Mouse (Mus musculus) kidney, adult 18-20 months (tissue): Measurements from ENCODE around the gene Gm1979.
"Not testable (repeated sequence)": the region's sequence is repeated elsewhere in the genome, so short reads cannot be mapped to it uniquely, and the experiment has no call there.

Experiments used
- DNase-seq: peaks from one replicate; pipeline ENCODE4 v3.0.0; 2021

Gene Gm1979

DNA sequence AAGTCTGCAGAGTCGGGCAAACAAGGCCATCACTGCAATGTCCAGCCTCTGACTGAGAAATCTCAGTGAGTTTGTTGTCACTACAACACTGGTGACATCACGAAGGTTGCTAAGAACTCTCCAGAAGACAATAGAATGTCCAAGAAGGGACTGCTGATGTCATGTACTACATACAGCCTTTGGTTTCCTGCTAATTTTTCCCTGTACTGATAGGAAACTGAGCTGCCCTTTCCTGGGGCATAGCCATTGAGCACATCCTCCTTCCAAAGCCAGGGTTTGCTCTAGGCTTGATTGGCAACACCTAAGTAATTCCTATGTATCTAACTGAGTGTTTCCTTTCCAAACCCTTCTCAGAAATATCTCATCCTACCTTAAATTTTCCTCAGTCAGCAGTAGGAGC lies at the start of gene Gm1979:
TSS of gene Gm1979 (minus strand) at position 101 of the 400 bp plus-strand sequence.
- DNase-seq: not testable (repeated sequence)

DNA sequence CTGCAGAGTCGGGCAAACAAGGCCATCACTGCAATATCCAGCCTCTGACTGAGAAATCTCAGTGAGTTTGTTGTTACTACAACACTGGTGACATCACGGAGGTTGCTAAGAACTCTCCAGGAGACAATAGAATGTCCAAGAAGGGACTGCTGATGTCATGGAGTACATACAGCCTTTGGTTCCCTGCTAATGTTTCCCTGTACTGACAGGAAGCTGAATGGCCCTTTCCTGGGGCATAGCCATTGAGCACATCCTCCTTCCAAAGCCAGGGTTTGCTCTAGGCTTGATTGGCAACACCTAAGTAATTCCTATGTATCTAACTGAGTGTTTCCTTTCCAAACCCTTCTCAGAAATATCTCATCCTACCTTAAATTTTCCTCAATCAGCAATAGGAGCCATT lies 34.9 kb upstream of the Gm1979 start, which contains the start of gene Speer4a:
TSS of gene Speer4a (minus strand) at position 101 of the 400 bp plus-strand sequence.
- not testable (repeated sequence) for DNase-seq

DNA sequence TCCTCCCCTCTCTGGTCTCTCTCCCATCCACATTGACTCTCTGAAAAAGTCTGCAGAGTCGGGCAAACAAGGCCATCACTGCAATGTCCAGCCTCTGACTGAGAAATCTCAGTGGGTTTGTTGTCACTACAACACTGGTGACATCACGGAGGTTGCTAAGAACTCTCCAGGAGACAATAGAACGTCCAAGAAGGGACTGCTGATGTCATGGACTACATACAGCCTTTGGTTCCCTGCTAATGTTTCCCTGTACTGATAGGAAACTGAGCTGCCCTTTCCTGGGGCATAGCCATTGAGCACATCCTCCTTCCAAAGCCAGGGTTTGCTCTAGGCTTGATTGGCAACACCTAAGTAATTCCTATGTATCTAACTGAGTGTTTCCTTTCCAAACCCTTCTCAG lies 18.2 kb upstream of the Gm1979 start, which contains the start of gene Gm5862:
TSS of gene Gm5862 (minus strand) at position 101 of the 400 bp plus-strand sequence.
- not testable (repeated sequence) for DNase-seq

DNA sequence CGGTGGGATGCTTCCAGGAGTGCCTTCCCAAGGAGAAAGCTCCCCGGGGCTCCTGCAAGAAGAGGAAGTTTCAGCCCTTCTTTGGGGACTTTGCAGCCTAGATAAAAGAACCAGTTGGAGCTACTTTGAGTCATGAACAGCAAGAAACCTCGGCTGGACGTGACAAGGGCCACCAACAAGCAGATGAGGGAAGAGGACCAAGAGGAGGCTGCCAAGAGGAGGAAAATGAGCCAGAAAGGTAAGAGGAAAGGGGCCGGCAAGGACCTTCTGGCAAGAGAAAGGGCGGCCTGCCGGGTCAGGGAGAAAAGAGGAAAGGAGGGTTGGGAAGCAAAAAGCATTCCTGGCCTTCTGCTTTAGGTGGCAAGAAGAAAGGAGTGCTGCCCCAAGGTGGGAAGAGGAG lies 3.1 kb upstream of the Gm1979 start:
- not testable (repeated sequence) for DNase-seq

DNA sequence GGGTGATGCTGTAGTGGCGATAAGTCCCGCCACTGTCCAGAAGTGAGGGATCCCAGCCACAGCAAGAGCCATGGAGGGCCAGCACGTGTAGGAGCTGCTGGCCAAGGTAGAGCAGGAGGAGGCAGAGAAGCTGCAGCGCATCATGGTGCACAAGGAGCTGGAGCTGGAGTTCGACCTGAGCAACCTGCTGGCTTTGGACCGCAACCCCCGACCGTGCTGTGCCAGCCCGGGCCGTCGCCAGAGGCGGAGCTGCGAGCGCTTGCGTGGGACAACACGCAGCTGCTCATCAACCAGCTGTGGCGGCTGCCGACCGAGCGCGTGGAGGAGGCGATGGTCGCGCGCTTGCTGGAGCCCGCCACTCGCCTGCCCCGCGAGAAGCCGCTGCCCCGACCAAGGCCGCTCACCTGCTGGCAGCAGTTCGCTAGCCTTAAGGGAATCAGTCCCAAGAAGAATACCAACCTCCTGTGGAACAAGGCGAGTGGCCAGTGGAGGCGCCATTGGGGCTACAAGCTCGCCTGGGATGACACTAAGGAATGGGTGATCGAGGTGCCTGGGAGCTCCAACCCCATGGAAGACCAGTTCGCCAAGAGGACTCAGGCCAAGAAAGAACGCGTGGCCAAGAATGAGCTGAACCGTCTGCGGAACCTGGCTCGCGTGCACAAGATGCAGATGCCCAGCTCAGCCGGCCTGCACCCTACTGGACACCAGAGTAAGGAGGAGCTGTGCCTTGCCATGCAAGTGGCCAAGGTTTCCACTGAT lies 2.5 kb upstream of the Gm1979 start:
- not testable (repeated sequence) for DNase-seq

DNA sequence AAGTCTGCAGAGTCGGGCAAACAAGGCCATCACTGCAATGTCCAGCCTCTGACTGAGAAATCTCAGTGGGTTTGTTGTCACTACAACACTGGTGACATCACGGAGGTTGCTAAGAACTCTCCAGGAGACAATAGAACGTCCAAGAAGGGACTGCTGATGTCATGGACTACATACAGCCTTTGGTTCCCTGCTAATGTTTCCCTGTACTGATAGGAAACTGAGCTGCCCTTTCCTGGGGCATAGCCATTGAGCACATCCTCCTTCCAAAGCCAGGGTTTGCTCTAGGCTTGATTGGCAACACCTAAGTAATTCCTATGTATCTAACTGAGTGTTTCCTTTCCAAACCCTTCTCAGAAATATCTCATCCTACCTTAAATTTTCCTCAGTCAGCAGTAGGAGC lies 16.0 kb downstream of the Gm1979 start, which contains the start of gene Gm21698:
TSS of gene Gm21698 (minus strand) at position 101 of the 400 bp plus-strand sequence.
- not testable (repeated sequence) for DNase-seq

DNA sequence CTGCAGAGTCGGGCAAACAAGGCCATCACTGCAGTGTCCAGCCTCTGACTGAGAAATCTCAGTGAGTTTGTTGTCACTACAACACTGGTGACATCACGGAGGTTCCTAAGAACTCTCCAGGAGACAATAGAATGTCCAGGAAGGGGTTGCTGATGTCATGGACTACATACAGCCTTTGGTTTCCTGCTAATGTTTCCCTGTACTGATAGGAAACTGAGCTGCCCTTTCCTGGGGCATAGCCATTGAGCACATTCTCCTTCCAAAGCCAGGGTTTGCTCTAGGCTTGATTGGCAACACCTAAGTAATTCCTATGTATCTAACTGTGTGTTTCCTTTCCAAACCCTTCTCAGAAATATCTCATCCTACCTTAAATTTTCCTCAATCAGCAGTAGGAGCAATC lies 32.0 kb downstream of the Gm1979 start, which contains the start of gene Gm21680:
TSS of gene Gm21680 (minus strand) at position 101 of the 400 bp plus-strand sequence.
- DNase-seq: not testable (repeated sequence)

DNA sequence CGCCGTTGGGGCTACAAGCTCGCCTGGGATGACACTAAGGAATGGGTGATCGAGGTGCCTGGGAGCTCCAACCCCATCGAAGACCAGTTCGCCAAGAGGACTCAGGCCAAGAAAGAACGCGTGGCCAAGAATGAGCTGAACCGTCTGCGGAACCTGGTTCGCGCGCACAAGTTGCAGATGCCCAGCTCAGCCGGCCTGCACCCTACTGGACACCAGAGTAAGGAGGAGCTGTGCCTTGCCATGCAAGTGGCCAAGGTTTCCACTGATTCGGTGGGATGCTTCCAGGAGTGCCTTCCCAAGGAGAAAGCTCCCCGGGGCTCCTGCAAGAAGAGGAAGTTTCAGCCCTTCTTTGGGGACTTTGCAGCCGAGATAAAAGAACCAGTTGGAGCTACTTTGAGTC lies 47.5 kb downstream of the Gm1979 start:
- DNase-seq: not testable (repeated sequence)

DNA sequence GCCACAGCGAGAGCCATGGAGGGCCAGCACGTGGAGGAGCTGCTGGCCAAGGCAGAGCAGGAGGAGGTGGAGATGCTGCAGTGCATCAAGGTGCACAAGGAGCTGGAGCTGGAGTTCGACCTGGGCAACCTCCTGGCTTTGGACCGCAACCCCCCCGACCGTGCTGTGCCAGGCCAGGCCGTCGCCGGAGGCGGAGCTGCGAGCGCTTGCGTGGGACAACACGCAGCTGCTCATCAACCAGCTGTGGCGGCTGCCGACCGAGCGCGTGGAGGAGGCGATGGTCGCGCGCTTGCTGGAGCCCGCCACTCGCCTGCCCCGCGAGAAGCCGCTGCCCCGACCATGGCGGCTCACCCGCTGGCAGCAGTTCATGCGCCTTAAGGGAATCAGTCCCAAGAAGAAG lies 48.0 kb downstream of the Gm1979 start:
- DNase-seq: not testable (repeated sequence)

DNA sequence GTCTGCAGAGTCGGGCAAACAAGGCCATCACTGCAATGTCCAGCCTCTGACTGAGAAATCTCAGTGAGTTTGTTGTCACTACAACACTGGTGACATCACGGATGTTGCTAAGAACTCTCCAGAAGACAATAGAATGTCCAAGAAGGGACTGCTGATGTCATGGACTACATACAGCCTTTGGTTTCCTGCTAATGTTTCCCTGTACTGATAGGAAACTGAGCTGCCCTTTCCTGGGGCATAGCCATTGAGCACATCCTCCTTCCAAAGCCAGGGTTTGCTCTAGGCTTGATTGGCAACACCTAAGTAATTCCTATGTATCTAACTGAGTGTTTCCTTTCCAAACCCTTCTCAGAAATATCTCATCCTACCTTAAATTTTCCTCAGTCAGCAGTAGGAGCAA lies 50.3 kb downstream of the Gm1979 start, which contains the start of gene Gm21671:
TSS of gene Gm21671 (minus strand) at position 101 of the 400 bp plus-strand sequence.
- DNase-seq: not testable (repeated sequence)
